Mouse (Mus musculus): ENCODE data around the gene Cdh18.
A peak's percentile ranks its signal among the peaks of the same experiment; 100 is the strongest.
"Not testable (repeated sequence)": the region's sequence is repeated elsewhere in the genome, so short reads cannot be mapped to it uniquely, and the experiment has no call there.

The Cdh18 gene

GRCm38 (mm10) chr15:22969424-22969823 is 420.6 kb downstream of the Cdh18 start:
- DNase-seq = no peak

GRCm38 (mm10) chr15:22980136-22980535 is 431.3 kb downstream of the Cdh18 start:
- DNase-seq = no peak

- DNase-seq = no peak
Observed at GRCm38 (mm10) chr15:22984647-22985046, 435.8 kb downstream of the Cdh18 start.

- DNase-seq = no peak
Observed at GRCm38 (mm10) chr15:23016680-23017079, 467.9 kb downstream of the Cdh18 start.

- DNase-seq = peak; percentile 27
Observed at GRCm38 (mm10) chr15:23021151-23021550, 472.3 kb downstream of the Cdh18 start.

- DNase-seq = no peak
Observed at GRCm38 (mm10) chr15:23022635-23023034, 473.8 kb downstream of the Cdh18 start.

GRCm38 (mm10) chr15:23035551-23036207 is 486.9 kb downstream of the Cdh18 start:
- peak; percentile 72 for DNase-seq

- DNase-seq = peak; percentile 85
Observed at GRCm38 (mm10) chr15:23036208-23037065, 487.6 kb downstream of the Cdh18 start.

- no peak for DNase-seq
Observed at GRCm38 (mm10) chr15:23037561-23037960, 488.7 kb downstream of the Cdh18 start.

GRCm38 (mm10) chr15:23046127-23046785 is 497.4 kb downstream of the Cdh18 start:
- no peak for DNase-seq

- no peak for DNase-seq
Observed at GRCm38 (mm10) chr15:23052006-23052405, 503.2 kb downstream of the Cdh18 start.

GRCm38 (mm10) chr15:23085326-23085725 is 536.5 kb downstream of the Cdh18 start:
- not testable (repeated sequence) for DNase-seq

GRCm38 (mm10) chr15:23087535-23087934 is 538.7 kb downstream of the Cdh18 start:
- DNase-seq = no peak

GRCm38 (mm10) chr15:23096601-23097000 is 547.8 kb downstream of the Cdh18 start:
- DNase-seq = no peak

- peak; percentile 9 for DNase-seq
Observed at GRCm38 (mm10) chr15:23104668-23105380, 556.0 kb downstream of the Cdh18 start.

GRCm38 (mm10) chr15:23134950-23135715 is 586.3 kb downstream of the Cdh18 start:
- DNase-seq = no peak

- no peak for DNase-seq
Observed at GRCm38 (mm10) chr15:23136971-23137370, 588.1 kb downstream of the Cdh18 start.

- not testable (repeated sequence) for DNase-seq
Observed at GRCm38 (mm10) chr15:23142907-23143306, 594.1 kb downstream of the Cdh18 start.

GRCm38 (mm10) chr15:23155883-23156282 is 607.1 kb downstream of the Cdh18 start:
- DNase-seq = no peak

GRCm38 (mm10) chr15:23164869-23165268 is 616.0 kb downstream of the Cdh18 start:
- DNase-seq = no peak

GRCm38 (mm10) chr15:23174623-23175022 is 625.8 kb downstream of the Cdh18 start:
- DNase-seq = no peak

- DNase-seq = no peak
Observed at GRCm38 (mm10) chr15:23212068-23212467, 663.2 kb downstream of the Cdh18 start.

Measured in retina, postnatal 1 day (tissue).